Mouse (Mus musculus) cortical plate, adult 2 months (tissue): Measurements from ENCODE around the gene Rorc.

Experiments
- CTCF ChIP-seq: fragments of 200-500 bp; IDR thresholded peaks from 2 replicates; pipeline ENCODE4 v1.5.1; 2011; ENCODE audit warnings: mild to moderate bottlenecking, control low read depth, low read length; ENCODE audit not compliant: insufficient read depth; ENCODE audit errors: extremely low read depth
- POLR2A ChIP-seq: fragments of 200-500 bp; IDR thresholded peaks from 2 replicates; pipeline ENCODE4 v1.6.1; 2011; ENCODE audit warnings: mild to moderate bottlenecking, low read length, control low read depth; ENCODE audit not compliant: insufficient read depth; ENCODE audit errors: extremely low read depth

- TF ChIP-seq CTCF, result no peak
- no peak for TF ChIP-seq POLR2A
These were observed 2.6 kb downstream of the Rorc start for GRCm38 (mm10) chr3:94375146-94375545.
